Mouse (Mus musculus): ENCODE measurements around the gene Gjb4.

Gene Gjb4

DNA sequence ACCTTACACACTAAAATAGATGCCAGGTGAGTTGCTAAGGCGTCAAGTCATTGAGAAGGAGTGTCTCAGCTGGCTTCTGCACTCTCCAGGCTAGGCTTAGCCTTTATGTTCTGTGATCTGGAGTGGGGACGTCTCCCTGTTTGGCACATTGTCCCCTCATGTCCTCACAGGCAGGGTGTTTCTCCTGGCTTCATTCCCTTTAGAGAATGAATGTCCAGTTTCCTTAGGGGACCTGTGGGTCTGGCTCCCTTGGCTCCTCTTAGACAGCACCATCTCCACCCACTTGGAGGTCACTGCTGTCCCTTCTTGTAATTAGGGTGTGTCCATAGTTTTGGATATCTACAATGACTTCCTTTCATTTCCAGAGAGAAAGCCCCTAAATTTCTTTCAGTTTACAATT lies 47.0 kb downstream of the Gjb4 start:
- no peak for DNase-seq (ENCODE audit: low spot score)

DNA sequence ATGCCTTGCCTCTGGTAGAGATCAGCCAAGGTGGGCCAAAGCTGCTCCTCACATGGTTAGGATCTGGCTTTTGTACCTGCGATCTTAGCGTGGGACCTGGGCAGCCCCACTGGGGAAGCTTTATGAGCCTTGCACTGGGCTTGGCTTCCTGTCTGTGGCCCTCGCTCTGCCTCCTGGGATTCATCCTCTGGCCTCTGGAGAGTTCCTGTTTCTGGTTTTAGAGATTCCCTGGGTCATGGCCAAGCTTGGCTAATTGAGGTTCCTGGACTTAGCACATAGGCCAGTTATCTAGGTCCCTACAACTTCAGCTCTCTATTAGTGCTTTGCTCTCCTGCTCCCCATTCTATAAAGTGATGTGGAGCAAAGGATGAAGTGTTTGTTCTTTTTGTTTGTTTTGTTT lies 50.1 kb downstream of the Gjb4 start:
- DNase-seq (ENCODE audit: low spot score), result no peak

Measured in ovary, adult 18-20 months (tissue).